Mouse (Mus musculus) C2C12 (cell line): ENCODE data around the gene Gm10282.

Source experiments
- CTCF ChIP-seq: IDR thresholded peaks from one replicate; pipeline ENCODE4 v1.5.1; 2011; ENCODE audit not compliant: control insufficient read depth, insufficient read depth, insufficient read length
- MAX ChIP-seq: IDR thresholded peaks from one replicate; pipeline ENCODE4 v1.6.1; 2011; ENCODE audit warnings: mild to moderate bottlenecking, control low read depth
- MYOG ChIP-seq: IDR thresholded peaks from one replicate; pipeline ENCODE4 v1.6.1; 2011; ENCODE audit not compliant: control insufficient read depth, insufficient read length; ENCODE audit errors: extremely low read depth
- USF1 ChIP-seq: IDR thresholded peaks from one replicate; pipeline ENCODE4 v1.6.1; 2011; ENCODE audit warnings: low read depth, mild to moderate bottlenecking, control low read depth, moderate library complexity

DNA sequence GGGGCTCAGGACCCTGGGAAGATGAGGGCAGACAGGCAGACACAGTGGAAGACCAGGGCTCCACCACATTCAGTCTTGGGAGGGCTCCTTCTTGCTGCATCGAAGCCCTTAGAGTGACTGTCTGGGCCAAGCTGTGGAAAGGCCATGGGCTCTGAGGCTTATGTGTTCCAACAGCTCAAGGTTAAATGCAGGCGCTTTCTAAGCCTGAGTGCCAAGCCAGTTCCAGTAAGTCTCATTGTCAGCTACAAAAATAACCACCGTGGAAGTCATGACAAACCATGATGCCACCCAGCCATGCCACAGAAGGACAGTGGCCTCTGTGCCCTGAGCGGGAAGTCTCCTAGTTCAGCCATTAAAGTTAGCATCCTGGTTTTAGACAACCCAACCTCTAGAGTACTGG lies 26.6 kb upstream of the Gm10282 start:
- no peak for TF ChIP-seq CTCF
- TF ChIP-seq USF1, result no peak
- no peak for TF ChIP-seq MYOG
- no peak for TF ChIP-seq MAX
